Mouse (Mus musculus): ENCODE data around the gene Olfr323.

- no peak for TF ChIP-seq CTCF (IDR thresholded peaks at IDR 0.05; ENCODE audit: borderline replicate concordance, control insufficient read depth, extremely low read depth, insufficient read depth, low read length, poor library complexity)
- TF ChIP-seq POLR2A (IDR thresholded peaks at IDR 0.05; ENCODE audit: control insufficient read depth, extremely low read depth, insufficient read depth, low read length, poor library complexity): no peak
These were observed 28.3 kb upstream of the Olfr323 start, which contains the start of gene Olfr322 for GRCm38 (mm10) chr11:58658596-58658995.

All from thymus, adult 2 months (tissue).